Mouse (Mus musculus): ENCODE measurements around the gene Opalin.
A peak's percentile ranks its signal among the peaks of the same experiment; 100 is the strongest.

The Opalin gene

GRCm38 (mm10) chr19:41076906-41077305, at the start of gene Opalin:
Gene Opalin, minus strand, starts transcription at chr19:41077113.
- DNase-seq: peak; percentile 72

GRCm38 (mm10) chr19:41123009-41123408, 46.1 kb upstream of the Opalin start:
- DNase-seq: no peak

GRCm38 (mm10) chr19:41119924-41120323, 43.0 kb upstream of the Opalin start:
- peak; percentile 22 for DNase-seq

GRCm38 (mm10) chr19:41118346-41118745, 41.4 kb upstream of the Opalin start:
- no peak for DNase-seq

GRCm38 (mm10) chr19:41117334-41117733, 40.4 kb upstream of the Opalin start:
- DNase-seq: no peak

GRCm38 (mm10) chr19:41114611-41115010, 37.7 kb upstream of the Opalin start:
- DNase-seq: no peak

- DNase-seq: peak; percentile 44
Observed at GRCm38 (mm10) chr19:41113911-41114531, 37.1 kb upstream of the Opalin start.

- no peak for DNase-seq
Observed at GRCm38 (mm10) chr19:41112609-41113008, 35.7 kb upstream of the Opalin start.

- no peak for DNase-seq
Observed at GRCm38 (mm10) chr19:41109991-41110390, 33.1 kb upstream of the Opalin start.

- no peak for DNase-seq
Observed at GRCm38 (mm10) chr19:41109496-41109895, 32.6 kb upstream of the Opalin start.

GRCm38 (mm10) chr19:41108666-41109065, 31.8 kb upstream of the Opalin start:
- DNase-seq: no peak

- DNase-seq: no peak
Observed at GRCm38 (mm10) chr19:41107530-41107929, 30.6 kb upstream of the Opalin start.

GRCm38 (mm10) chr19:41104922-41105321, 28.0 kb upstream of the Opalin start:
- no peak for DNase-seq

- DNase-seq: peak; percentile 85
Observed at GRCm38 (mm10) chr19:41101390-41101789, 24.5 kb upstream of the Opalin start.

- DNase-seq: no peak
Observed at GRCm38 (mm10) chr19:41100863-41101262, 23.9 kb upstream of the Opalin start.

- no peak for DNase-seq
Observed at GRCm38 (mm10) chr19:41097038-41097437, 20.1 kb upstream of the Opalin start.

GRCm38 (mm10) chr19:41091901-41092300, 15.0 kb upstream of the Opalin start:
- DNase-seq: no peak

GRCm38 (mm10) chr19:41089833-41090232, 12.9 kb upstream of the Opalin start:
- peak; percentile 57 for DNase-seq

GRCm38 (mm10) chr19:41088491-41088890, 11.6 kb upstream of the Opalin start:
- no peak for DNase-seq

- no peak for DNase-seq
Observed at GRCm38 (mm10) chr19:41087901-41088300, 11.0 kb upstream of the Opalin start.

- DNase-seq: peak; percentile 87
Observed at GRCm38 (mm10) chr19:41086700-41087099, 9.8 kb upstream of the Opalin start.

- DNase-seq: peak; percentile 77
Observed at GRCm38 (mm10) chr19:41086289-41086688, 9.4 kb upstream of the Opalin start.

- DNase-seq: no peak
Observed at GRCm38 (mm10) chr19:41083646-41084045, 6.7 kb upstream of the Opalin start.

GRCm38 (mm10) chr19:41081589-41081988, 4.7 kb upstream of the Opalin start:
- peak; percentile 52 for DNase-seq

- DNase-seq: peak; percentile 84
Observed at GRCm38 (mm10) chr19:41073746-41074455, 3.0 kb downstream of the Opalin start.
